Mouse (Mus musculus): ENCODE measurements around the gene Armh3. TPM values are rescaled to one million over a fixed set of nuclear protein-coding genes. Genes with fewer than 3 reads are reported as not detected.

Armh3 gene
- polyA plus RNA-seq, 1 experiment = not detected

DNA sequence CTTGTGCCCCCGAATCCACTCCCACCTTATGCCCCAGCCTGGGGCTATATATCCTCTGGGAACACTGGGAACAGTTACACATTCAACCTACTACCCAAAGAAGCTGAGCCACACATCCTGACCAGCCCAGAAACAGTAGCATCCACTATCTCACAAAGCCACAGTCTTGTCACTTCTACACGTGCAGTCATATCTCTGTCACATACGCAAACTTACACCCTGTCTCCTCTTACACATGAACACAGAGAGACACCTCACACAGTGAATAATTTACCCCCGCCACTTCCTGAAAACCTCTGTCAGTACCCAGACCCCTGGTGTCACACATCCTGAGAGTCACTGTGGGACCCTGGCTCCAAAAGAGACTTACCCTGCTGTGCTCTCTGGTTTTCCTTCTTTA is 195.6 kb downstream of the Armh3 start:
- 0 out of 2 replicates have a peak, but pooled peaks cover 5% of the 10 kb centered on the region for H3K4me1 ChIP-seq (ENCODE audit: control insufficient read depth, insufficient read depth, low read length)
- H3K4me3 ChIP-seq (ENCODE audit: insufficient read depth, low read depth, low read length) = no peak overlapping the region
- no peak overlapping the region for H3K27ac ChIP-seq (ENCODE audit: insufficient read depth, low read depth, low read length)
- TF ChIP-seq CTCF (IDR thresholded peaks at IDR 0.05; ENCODE audit: insufficient read depth, low read depth, low read length) (no peak), POLR2A (IDR thresholded peaks at IDR 0.05; ENCODE audit: insufficient read depth, low read depth, low read length) (no peak)
- 75% methylated on average over 4 of the region's 4 CpGs for WGBS

- TF ChIP-seq POLR2A (IDR thresholded peaks at IDR 0.05; ENCODE audit: insufficient read depth, low read depth, low read length) = no peak
- TF ChIP-seq CTCF (IDR thresholded peaks at IDR 0.05; ENCODE audit: insufficient read depth, low read depth, low read length) = no peak
- no peak overlapping the region for H3K27ac ChIP-seq (ENCODE audit: insufficient read depth, low read depth, low read length)
- 82% methylated on average over 15 of the region's 15 CpGs for WGBS
- H3K4me1 ChIP-seq (ENCODE audit: control insufficient read depth, insufficient read depth, low read length) = no peaks in the 10 kb centered on the region; the same call in 1 of the 2 replicates
- H3K4me3 ChIP-seq (ENCODE audit: insufficient read depth, low read depth, low read length) = no peak overlapping the region
Measured at GRCm38 (mm10) chr19:45796879-45797278, 201.4 kb downstream of the Armh3 start.

GRCm38 (mm10) chr19:45796061-45796556 is 202.2 kb downstream of the Armh3 start:
- Histone ChIP-seq H3K27ac (ENCODE audit: insufficient read depth, low read depth, low read length) (no peak overlapping the region), H3K4me3 (ENCODE audit: insufficient read depth, low read depth, low read length) (no peak overlapping the region), H3K4me1 (ENCODE audit: control insufficient read depth, insufficient read depth, low read length) (no peaks in the 10 kb centered on the region; the same call in 1 of the 2 replicates)
- WGBS = 34% methylated on average over 15 of the region's 15 CpGs
- TF ChIP-seq CTCF (IDR thresholded peaks at IDR 0.05; ENCODE audit: insufficient read depth, low read depth, low read length) (no peak), POLR2A (IDR thresholded peaks at IDR 0.05; ENCODE audit: insufficient read depth, low read depth, low read length) (no peak)

- WGBS = 39% methylated on average over 15 of the region's 15 CpGs
- Histone ChIP-seq H3K4me1 (ENCODE audit: control insufficient read depth, insufficient read depth, low read length) (no peaks in the 10 kb centered on the region; the same call in 1 of the 2 replicates), H3K4me3 (ENCODE audit: insufficient read depth, low read depth, low read length) (no peak overlapping the region), H3K27ac (ENCODE audit: insufficient read depth, low read depth, low read length) (no peak overlapping the region)
- TF ChIP-seq CTCF (IDR thresholded peaks at IDR 0.05; ENCODE audit: insufficient read depth, low read depth, low read length) (no peak), POLR2A (IDR thresholded peaks at IDR 0.05; ENCODE audit: insufficient read depth, low read depth, low read length) (no peak)
Measured at GRCm38 (mm10) chr19:45795406-45795944, 202.8 kb downstream of the Armh3 start.

GRCm38 (mm10) chr19:45794718-45795117 is 203.6 kb downstream of the Armh3 start:
- Histone ChIP-seq H3K4me3 (ENCODE audit: insufficient read depth, low read depth, low read length) (no peak overlapping the region), H3K4me1 (ENCODE audit: control insufficient read depth, insufficient read depth, low read length) (no peaks in the 10 kb centered on the region; the same call in 1 of the 2 replicates), H3K27ac (ENCODE audit: insufficient read depth, low read depth, low read length) (no peak overlapping the region)
- no peak for TF ChIP-seq POLR2A (IDR thresholded peaks at IDR 0.05; ENCODE audit: insufficient read depth, low read depth, low read length)
- no peak for TF ChIP-seq CTCF (IDR thresholded peaks at IDR 0.05; ENCODE audit: insufficient read depth, low read depth, low read length)
- 81% methylated on average over 6 of the region's 6 CpGs for WGBS

DNA sequence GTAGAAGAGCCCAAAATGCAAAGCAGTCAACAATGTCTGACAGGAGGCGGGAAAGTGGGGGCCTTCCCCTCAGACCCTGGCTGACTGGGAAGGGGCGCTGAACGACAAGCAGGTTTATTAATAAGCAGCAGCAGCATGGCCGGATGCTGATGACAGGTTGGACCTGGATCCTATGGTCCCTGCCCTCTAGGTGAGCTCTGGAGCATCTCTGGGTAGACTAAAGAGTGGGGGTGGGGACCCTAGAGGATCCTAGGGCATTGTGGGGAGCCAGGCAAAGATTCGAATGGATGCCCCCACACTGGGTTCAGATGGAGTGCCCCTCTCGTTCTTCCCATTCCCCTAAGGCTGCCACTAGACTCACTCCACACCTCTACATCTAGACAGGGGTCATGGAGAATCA is 205.9 kb downstream of the Armh3 start:
- Histone ChIP-seq H3K27ac (ENCODE audit: insufficient read depth, low read depth, low read length) (no peak overlapping the region), H3K4me1 (ENCODE audit: control insufficient read depth, insufficient read depth, low read length) (no peaks in the 10 kb centered on the region; the same call in 1 of the 2 replicates), H3K4me3 (ENCODE audit: insufficient read depth, low read depth, low read length) (no peak overlapping the region)
- 92% methylated on average over 6 of the region's 6 CpGs for WGBS
- TF ChIP-seq POLR2A (IDR thresholded peaks at IDR 0.05; ENCODE audit: insufficient read depth, low read depth, low read length) (no peak), CTCF (IDR thresholded peaks at IDR 0.05; ENCODE audit: insufficient read depth, low read depth, low read length) (no peak)

DNA sequence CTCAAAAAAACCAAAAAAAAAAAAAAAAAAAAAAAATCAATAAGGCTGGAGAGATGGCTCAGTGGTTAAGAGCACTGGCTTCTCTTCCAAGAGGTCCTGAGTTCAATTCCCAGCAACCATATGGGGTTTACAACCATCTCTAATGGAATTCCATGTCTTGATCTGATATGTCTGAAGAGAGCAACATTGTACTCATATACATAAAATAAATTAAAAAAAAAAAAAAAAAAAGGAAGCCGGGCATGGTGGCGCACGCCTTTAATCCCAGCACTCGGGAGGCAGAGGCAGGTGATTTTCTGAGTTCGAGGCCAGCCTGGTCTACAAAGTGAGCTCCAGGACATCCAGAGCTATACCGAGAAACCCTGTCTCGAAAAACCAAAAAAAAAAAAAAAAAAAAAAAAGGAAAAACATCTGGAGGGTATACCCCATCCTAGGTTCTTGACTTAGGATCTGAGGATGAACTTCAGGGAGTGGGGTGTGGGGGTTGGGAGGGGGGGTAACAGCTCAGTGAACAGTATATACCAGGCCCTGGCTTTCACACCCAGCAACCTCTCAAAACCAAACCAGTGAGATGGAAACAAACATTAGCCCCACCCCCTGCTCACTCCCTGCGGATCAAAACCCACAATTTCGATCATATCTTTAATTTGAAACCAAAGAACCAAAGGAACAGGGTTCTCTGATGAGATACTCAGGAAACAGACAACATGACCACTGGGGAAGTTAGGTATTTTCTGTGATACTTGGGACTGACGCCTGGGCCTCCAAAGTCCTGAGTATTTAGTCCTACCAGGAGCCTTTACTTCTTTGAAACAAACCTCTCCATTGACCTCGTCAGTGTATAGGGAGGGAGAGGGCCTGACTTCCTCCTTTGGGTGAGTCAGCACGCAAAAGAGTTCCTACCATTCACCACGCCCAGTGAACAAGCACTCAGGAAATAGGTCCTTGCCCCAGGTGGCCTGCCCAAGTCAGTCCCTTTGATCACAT is 208.1 kb downstream of the Armh3 start:
- WGBS = 92% methylated on average over 13 of the region's 13 CpGs
- TF ChIP-seq POLR2A (IDR thresholded peaks at IDR 0.05; ENCODE audit: insufficient read depth, low read depth, low read length) = no peak
- TF ChIP-seq CTCF (IDR thresholded peaks at IDR 0.05; ENCODE audit: insufficient read depth, low read depth, low read length) = no peak
- Histone ChIP-seq H3K4me3 (ENCODE audit: insufficient read depth, low read depth, low read length) (no peak overlapping the region), H3K4me1 (ENCODE audit: control insufficient read depth, insufficient read depth, low read length) (no peaks in the 10 kb centered on the region; the same call in 1 of the 2 replicates), H3K27ac (ENCODE audit: insufficient read depth, low read depth, low read length) (no peak overlapping the region)

DNA sequence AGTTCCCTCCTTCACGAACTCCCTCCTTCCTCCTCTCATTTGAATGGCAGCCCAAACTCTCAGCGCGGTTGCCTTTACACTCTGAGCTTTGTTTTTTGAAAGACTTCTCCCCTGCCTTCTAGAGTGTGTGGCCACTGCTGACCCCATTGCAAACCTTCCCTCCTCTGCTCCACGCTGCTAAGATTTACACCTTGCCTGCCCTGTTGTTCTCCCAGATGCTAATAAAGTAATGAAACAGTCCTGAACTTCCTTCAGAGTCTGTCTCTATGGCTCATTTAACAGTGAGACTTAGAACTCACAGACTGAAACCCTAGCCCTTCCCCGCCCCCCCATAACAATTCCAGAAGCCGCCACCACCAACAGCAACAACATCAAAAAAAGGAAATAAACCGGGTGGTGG is 208.9 kb downstream of the Armh3 start:
- Histone ChIP-seq H3K4me1 (ENCODE audit: control insufficient read depth, insufficient read depth, low read length) (no peaks in the 10 kb centered on the region), H3K4me3 (ENCODE audit: insufficient read depth, low read depth, low read length) (no peak overlapping the region), H3K27ac (ENCODE audit: insufficient read depth, low read depth, low read length) (no peak overlapping the region)
- TF ChIP-seq POLR2A (IDR thresholded peaks at IDR 0.05; ENCODE audit: insufficient read depth, low read depth, low read length) (no peak), CTCF (IDR thresholded peaks at IDR 0.05; ENCODE audit: insufficient read depth, low read depth, low read length) (no peak)
- WGBS = 78% methylated on average over 7 of the region's 7 CpGs

DNA sequence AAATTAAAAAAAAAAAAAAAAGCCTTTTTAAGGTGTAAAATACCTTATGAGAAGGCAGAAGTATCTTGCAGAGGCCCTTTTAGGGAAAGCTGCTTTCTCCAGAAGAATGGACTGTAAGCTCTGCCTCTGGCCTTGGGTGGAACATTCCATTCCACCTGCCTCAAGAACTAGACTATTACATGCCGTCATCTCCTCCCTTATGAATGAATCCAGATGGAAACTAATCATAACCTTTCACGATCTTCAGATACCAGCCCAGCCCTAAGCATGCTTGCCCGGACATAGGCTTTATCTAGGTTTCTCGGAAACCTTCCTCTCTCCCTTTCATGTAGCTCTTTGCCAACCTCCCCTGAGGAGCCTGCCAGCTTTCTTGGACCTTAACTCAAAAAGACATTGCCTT is 210.0 kb downstream of the Armh3 start:
- Histone ChIP-seq H3K27ac (ENCODE audit: insufficient read depth, low read depth, low read length) (no peak overlapping the region), H3K4me3 (ENCODE audit: insufficient read depth, low read depth, low read length) (no peak overlapping the region), H3K4me1 (ENCODE audit: control insufficient read depth, insufficient read depth, low read length) (no peaks in the 10 kb centered on the region)
- 65% methylated on average over 4 of the region's 4 CpGs for WGBS
- TF ChIP-seq POLR2A (IDR thresholded peaks at IDR 0.05; ENCODE audit: insufficient read depth, low read depth, low read length) (no peak), CTCF (IDR thresholded peaks at IDR 0.05; ENCODE audit: insufficient read depth, low read depth, low read length) (no peak)

All from olfactory bulb, adult 2 months (tissue).